Mouse (Mus musculus): ENCODE measurements at regions not wholly inside any gene's neighbourhood (a gene's known extent, or its start where the extent isn't known, plus 50 kb on each side); places are given as distances from the start of the nearest gene placed in this dataset.
A peak's percentile ranks its signal among the peaks of the same experiment; 100 is the strongest.

GRCm38 (mm10) chr2:103186751-103187260 is 113.3 kb downstream of the Apip start:
- Histone ChIP-seq H3K27me3 (replicated peaks; ENCODE audit: control insufficient read depth, insufficient read depth, low read length) (no peaks in the 10 kb centered on the region), H3K36me3 (ENCODE audit: control insufficient read depth, insufficient read depth, low read length) (no peaks in the 10 kb centered on the region), H3K9ac (ENCODE audit: low read depth, low read length) (no peak overlapping the region), H3K4me1 (ENCODE audit: control insufficient read depth, insufficient read depth, low read depth, low read length) (no peaks in the 10 kb centered on the region), H3K9me3 (ENCODE audit: control insufficient read depth, low read length) (no peaks in the 10 kb centered on the region), H3K4me3 (ENCODE audit: low read length) (no peak overlapping the region), H3K4me2 (ENCODE audit: low read length) (no peak overlapping the region), H3K27ac (ENCODE audit: low read depth, low read length) (no peak overlapping the region)
- 83% methylated on average over 4 of the region's 4 CpGs for WGBS
- ATAC-seq: no peak

GRCm38 (mm10) chr2:103192591-103192990 is 110.5 kb downstream of the Ehf start:
- H3K9ac ChIP-seq (ENCODE audit: low read depth, low read length): no peak overlapping the region
- H3K4me3 ChIP-seq (ENCODE audit: low read length): no peak overlapping the region
- H3K9me3 ChIP-seq (ENCODE audit: control insufficient read depth, low read length): no peaks in the 10 kb centered on the region
- 77% methylated on average over 4 of the region's 4 CpGs for WGBS
- H3K36me3 ChIP-seq (ENCODE audit: control insufficient read depth, insufficient read depth, low read length): no peaks in the 10 kb centered on the region
- no peaks in the 10 kb centered on the region for H3K4me1 ChIP-seq (ENCODE audit: control insufficient read depth, insufficient read depth, low read depth, low read length)
- no peak for ATAC-seq
- H3K27ac ChIP-seq (ENCODE audit: low read depth, low read length): no peak overlapping the region
- no peak overlapping the region for H3K4me2 ChIP-seq (ENCODE audit: low read length)
- no peaks in the 10 kb centered on the region for H3K27me3 ChIP-seq (replicated peaks; ENCODE audit: control insufficient read depth, insufficient read depth, low read length)

- no peak overlapping the region for H3K4me2 ChIP-seq (ENCODE audit: low read length)
- H3K9me3 ChIP-seq (ENCODE audit: control insufficient read depth, low read length): no peaks in the 10 kb centered on the region
- H3K9ac ChIP-seq (ENCODE audit: low read depth, low read length): no peak overlapping the region
- no peak overlapping the region for H3K27ac ChIP-seq (ENCODE audit: low read depth, low read length)
- no peak for ATAC-seq
- H3K36me3 ChIP-seq (ENCODE audit: control insufficient read depth, insufficient read depth, low read length): no peaks in the 10 kb centered on the region
- WGBS: 74% methylated on average over 6 of the region's 6 CpGs
- H3K4me1 ChIP-seq (ENCODE audit: control insufficient read depth, insufficient read depth, low read depth, low read length): no peaks in the 10 kb centered on the region
- H3K27me3 ChIP-seq (replicated peaks; ENCODE audit: control insufficient read depth, insufficient read depth, low read length): no peaks in the 10 kb centered on the region
- H3K4me3 ChIP-seq (ENCODE audit: low read length): no peak overlapping the region
These were observed 102.8 kb downstream of the Ehf start for GRCm38 (mm10) chr2:103200313-103200712.

- Histone ChIP-seq H3K9ac (ENCODE audit: low read depth, low read length) (no peak overlapping the region), H3K4me2 (ENCODE audit: low read length) (no peak overlapping the region), H3K27ac (ENCODE audit: low read depth, low read length) (no peak overlapping the region), H3K36me3 (ENCODE audit: control insufficient read depth, insufficient read depth, low read length) (no peaks in the 10 kb centered on the region), H3K9me3 (ENCODE audit: control insufficient read depth, low read length) (no peaks in the 10 kb centered on the region), H3K27me3 (replicated peaks; ENCODE audit: control insufficient read depth, insufficient read depth, low read length) (no peaks in the 10 kb centered on the region), H3K4me1 (ENCODE audit: control insufficient read depth, insufficient read depth, low read depth, low read length) (no peaks in the 10 kb centered on the region), H3K4me3 (ENCODE audit: low read length) (no peak overlapping the region)
- ATAC-seq: no peak
- 90% methylated on average over 8 of the region's 8 CpGs for WGBS
These were observed 98.0 kb downstream of the Ehf start for GRCm38 (mm10) chr2:103205046-103205445.

- Histone ChIP-seq H3K4me3 (ENCODE audit: low read length) (no peak overlapping the region), H3K27me3 (replicated peaks; ENCODE audit: control insufficient read depth, insufficient read depth, low read length) (no peaks in the 10 kb centered on the region), H3K27ac (ENCODE audit: low read depth, low read length) (no peak overlapping the region), H3K9ac (ENCODE audit: low read depth, low read length) (no peak overlapping the region), H3K36me3 (ENCODE audit: control insufficient read depth, insufficient read depth, low read length) (no peaks in the 10 kb centered on the region), H3K9me3 (ENCODE audit: control insufficient read depth, low read length) (no peaks in the 10 kb centered on the region), H3K4me1 (ENCODE audit: control insufficient read depth, insufficient read depth, low read depth, low read length) (no peaks in the 10 kb centered on the region), H3K4me2 (ENCODE audit: low read length) (no peak overlapping the region)
- WGBS: 93% methylated on average over 5 of the region's 5 CpGs
- no peak for ATAC-seq
These were observed 94.7 kb downstream of the Ehf start for GRCm38 (mm10) chr2:103208370-103208769.

GRCm38 (mm10) chr2:103209056-103209455 is 94.0 kb downstream of the Ehf start:
- no peaks in the 10 kb centered on the region for H3K4me1 ChIP-seq (ENCODE audit: control insufficient read depth, insufficient read depth, low read depth, low read length)
- no peaks in the 10 kb centered on the region for H3K27me3 ChIP-seq (replicated peaks; ENCODE audit: control insufficient read depth, insufficient read depth, low read length)
- H3K4me3 ChIP-seq (ENCODE audit: low read length): no peak overlapping the region
- 64% methylated on average over 2 of the region's 2 CpGs for WGBS
- H3K4me2 ChIP-seq (ENCODE audit: low read length): no peak overlapping the region
- no peak overlapping the region for H3K9ac ChIP-seq (ENCODE audit: low read depth, low read length)
- no peaks in the 10 kb centered on the region for H3K9me3 ChIP-seq (ENCODE audit: control insufficient read depth, low read length)
- peak; percentile 65; the same call in 1 of the 2 replicates for ATAC-seq
- H3K27ac ChIP-seq (ENCODE audit: low read depth, low read length): no peak overlapping the region
- no peaks in the 10 kb centered on the region for H3K36me3 ChIP-seq (ENCODE audit: control insufficient read depth, insufficient read depth, low read length)

GRCm38 (mm10) chr2:103209512-103209981 is 93.5 kb downstream of the Ehf start:
- H3K36me3 ChIP-seq (ENCODE audit: control insufficient read depth, insufficient read depth, low read length): no peaks in the 10 kb centered on the region
- H3K4me1 ChIP-seq (ENCODE audit: control insufficient read depth, insufficient read depth, low read depth, low read length): no peaks in the 10 kb centered on the region
- 77% methylated on average over 6 of the region's 6 CpGs for WGBS
- ATAC-seq: no peak
- no peak overlapping the region for H3K9ac ChIP-seq (ENCODE audit: low read depth, low read length)
- H3K27ac ChIP-seq (ENCODE audit: low read depth, low read length): no peak overlapping the region
- no peak overlapping the region for H3K4me2 ChIP-seq (ENCODE audit: low read length)
- H3K9me3 ChIP-seq (ENCODE audit: control insufficient read depth, low read length): no peaks in the 10 kb centered on the region
- H3K4me3 ChIP-seq (ENCODE audit: low read length): no peak overlapping the region
- H3K27me3 ChIP-seq (replicated peaks; ENCODE audit: control insufficient read depth, insufficient read depth, low read length): no peaks in the 10 kb centered on the region

GRCm38 (mm10) chr2:103211179-103211578 is 91.9 kb downstream of the Ehf start:
- ATAC-seq: no peak
- no peaks in the 10 kb centered on the region for H3K9me3 ChIP-seq (ENCODE audit: control insufficient read depth, low read length)
- no peaks in the 10 kb centered on the region for H3K27me3 ChIP-seq (replicated peaks; ENCODE audit: control insufficient read depth, insufficient read depth, low read length)
- no peaks in the 10 kb centered on the region for H3K36me3 ChIP-seq (ENCODE audit: control insufficient read depth, insufficient read depth, low read length)
- no peaks in the 10 kb centered on the region for H3K4me1 ChIP-seq (ENCODE audit: control insufficient read depth, insufficient read depth, low read depth, low read length)
- H3K27ac ChIP-seq (ENCODE audit: low read depth, low read length): no peak overlapping the region
- no peak overlapping the region for H3K4me2 ChIP-seq (ENCODE audit: low read length)
- H3K9ac ChIP-seq (ENCODE audit: low read depth, low read length): no peak overlapping the region
- 60% methylated on average over 3 of the region's 3 CpGs for WGBS
- H3K4me3 ChIP-seq (ENCODE audit: low read length): no peak overlapping the region

Data from hindbrain, embryonic 16.5 days (tissue).